ENCODE assay signal across 8 mouse cellular contexts in the genomic region with DNA sequence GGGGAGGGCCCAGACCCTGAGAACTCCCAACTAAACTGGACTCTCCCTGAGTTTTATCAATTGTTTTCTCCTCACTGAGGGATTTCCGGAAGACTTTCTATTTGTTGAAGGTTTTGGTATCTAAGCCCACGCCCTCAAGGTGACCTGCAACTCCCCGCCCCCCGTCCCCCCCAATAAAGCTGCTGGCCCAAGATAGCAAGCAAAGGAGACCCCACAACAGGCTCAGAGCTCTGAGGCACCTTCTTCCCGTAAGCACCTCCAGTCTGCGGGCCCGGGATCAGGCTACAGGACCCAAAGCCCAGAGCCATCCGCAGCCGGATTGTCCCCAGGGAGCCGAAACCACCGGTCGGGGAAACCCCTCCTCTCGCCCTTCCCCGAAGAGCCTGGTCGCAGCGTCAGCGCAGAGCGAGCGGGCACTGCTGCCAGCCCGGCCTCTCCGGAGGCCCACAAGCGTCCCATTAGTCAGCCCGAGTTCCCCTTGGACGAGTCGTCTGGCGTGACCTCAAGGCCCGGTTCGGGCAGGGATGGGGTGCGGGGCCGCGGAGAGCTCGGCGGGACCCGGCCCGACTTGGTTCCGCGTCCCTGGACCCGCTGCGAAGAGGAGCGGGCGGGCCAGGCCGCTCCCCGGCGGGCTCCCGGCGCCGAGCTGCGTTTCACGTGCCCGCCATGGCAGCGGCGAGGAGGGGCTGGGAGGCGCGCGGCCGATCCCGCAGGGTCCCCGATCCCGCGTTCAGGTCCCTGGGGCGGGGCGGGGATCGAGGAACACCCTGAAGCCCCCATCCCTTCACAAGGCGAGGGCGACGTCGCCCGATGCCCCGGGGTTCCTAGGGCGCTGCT.
DNase-seq lines count a peak whose midpoint lies in the region; ATAC-seq and TF ChIP-seq lines count a peak whose summit lies in the region.

No protein-coding gene starts in this region.

- no peak for TF ChIP-seq POLR2A in myocyte (IDR thresholded peaks at IDR 0.05; ENCODE audit: insufficient read length, low read depth)

- H3K27ac ChIP-seq in embryonic facial prominence, embryonic 15.5 days (replicated peaks): no peak overlapping the region
- peak overlapping the region; percentile 94 for H3K27ac ChIP-seq in hindbrain, embryonic 11.5 days (ENCODE audit: low read depth, low read length)
- no peak overlapping the region for H3K27ac ChIP-seq in limb, embryonic 15.5 days

- no peaks in the 10 kb centered on the region for H3K9me3 ChIP-seq in embryonic facial prominence, embryonic 15.5 days (replicated peaks)
- H3K9me3 ChIP-seq in hindbrain, embryonic 11.5 days (ENCODE audit: control insufficient read depth, low read length): no peaks in the 10 kb centered on the region
- H3K9me3 ChIP-seq in limb, embryonic 15.5 days: no peaks in the 10 kb centered on the region

- 5% methylated on average over 62 of the region's 70 CpGs for WGBS in embryonic facial prominence, embryonic 15.5 days
- 2% methylated on average over 45 of the region's 70 CpGs for whole genome bisulfite sequencing in hindbrain, embryonic 11.5 days
- WGBS in limb, embryonic 15.5 days: 3% methylated on average over 64 of the region's 70 CpGs

- in situ Hi-C loops in Patski (cut with MboI; ENCODE audit: low pct_unique_long_range_greater_than_20kb): no loop called here

- H3ac ChIP-seq in myocyte (ENCODE audit: control insufficient read depth, insufficient read length): peak overlapping the region; percentile 31

- CTCF ChIA-PET in Patski (lab: Charles Lee): no interaction called here

- peak; percentile 45 to 48 for DNase-seq in left cerebral cortex, postnatal 36 days (ENCODE audit: low spot score in 2 of 2)
- DNase-seq in left cerebral cortex, adult 8-10 months (ENCODE audit: low spot score in 2 of 2): no peak
- no peak for DNase-seq in Patski (ENCODE audit: low read depth, low spot score)
- peak; percentile 53 for DNase-seq in hindbrain, embryonic 11.5 days (ENCODE audit: low spot score)

- peak; percentile 15 for ATAC-seq in Patski
- no peak for ATAC-seq in embryonic facial prominence, embryonic 15.5 days (ENCODE audit: insufficient number of reproducible peaks, low FRiP score, low TSS enrichment, low read depth)
- no peak for ATAC-seq in hindbrain, embryonic 11.5 days (ENCODE audit: low FRiP score)
- ATAC-seq in limb, embryonic 15.5 days (ENCODE audit: insufficient number of reproducible peaks, low FRiP score, low TSS enrichment, low read depth): no peak
- ATAC-seq in activated CD4-positive, CD25-positive, alpha-beta regulatory T cell, adult 4 months: no peak

- no peaks in the 10 kb centered on the region for H3K36me3 ChIP-seq in embryonic facial prominence, embryonic 15.5 days
- no peaks in the 10 kb centered on the region for H3K36me3 ChIP-seq in hindbrain, embryonic 11.5 days (ENCODE audit: control insufficient read depth, insufficient read depth, low read length)
- no peaks in the 10 kb centered on the region for H3K36me3 ChIP-seq in limb, embryonic 15.5 days
- H3K36me3 ChIP-seq in myocyte (ENCODE audit: control insufficient read depth, insufficient read depth): no peaks in the 10 kb centered on the region

- peaks cover 28% of the 10 kb centered on the region for H3K4me1 ChIP-seq in embryonic facial prominence, embryonic 15.5 days
- H3K4me1 ChIP-seq in hindbrain, embryonic 11.5 days (replicated peaks; ENCODE audit: control insufficient read depth, insufficient read depth, low read length): no peaks in the 10 kb centered on the region; the same call in 1 of the 2 replicates
- H3K4me1 ChIP-seq in limb, embryonic 15.5 days: peaks cover 50% of the 10 kb centered on the region

- H3K4me3 ChIP-seq in embryonic facial prominence, embryonic 15.5 days (replicated peaks): peak overlapping the region; percentile 51
- H3K4me3 ChIP-seq in hindbrain, embryonic 11.5 days (ENCODE audit: low read depth, low read length): peak overlapping the region; percentile 43
- H3K4me3 ChIP-seq in limb, embryonic 15.5 days: peak overlapping the region; percentile 52
- H3K4me3 ChIP-seq in myocyte: peak overlapping the region; percentile 28

- H3K79me2 ChIP-seq in myocyte (ENCODE audit: control insufficient read depth, insufficient read depth): no peaks in the 10 kb centered on the region

- POLR2A ChIA-PET in Patski (lab: Charles Lee): interaction anchor here (0.6 to 2.0 kb wide), 3 partner anchors 37 to 594 kb away, joined by 3 to 7 read pairs (median 3); no protein-coding TSS in a partner anchor

- peak overlapping the region; percentile 86 for H3K4me2 ChIP-seq in embryonic facial prominence, embryonic 15.5 days (replicated peaks)
- H3K4me2 ChIP-seq in hindbrain, embryonic 11.5 days (replicated peaks; ENCODE audit: low read depth, low read length): peak overlapping the region; percentile 92
- peak overlapping the region; percentile 81 for H3K4me2 ChIP-seq in limb, embryonic 15.5 days
- H3K4me2 ChIP-seq in myocyte (ENCODE audit: low read depth): peak overlapping the region; percentile 52

- H3K9ac ChIP-seq in embryonic facial prominence, embryonic 15.5 days: peak overlapping the region; percentile 40
- H3K9ac ChIP-seq in hindbrain, embryonic 11.5 days (ENCODE audit: low read depth, low read length): peak overlapping the region; percentile 68
- H3K9ac ChIP-seq in limb, embryonic 15.5 days: peak overlapping the region; percentile 35; the same call in 1 of the 2 replicates

- intact Hi-C loops in left cerebral cortex, postnatal 36 days (cut with DNase I): loop anchor here (5.0 kb wide), 2 partner anchors 165 to 280 kb away; no protein-coding TSS in a partner anchor

- TF ChIP-seq CTCF in Patski (IDR thresholded peaks at IDR 0.05): no peak

- H3K27me3 ChIP-seq in Patski (peaks cover 10% of the 10 kb centered on the region), myocyte (ENCODE audit: control insufficient read depth, insufficient read depth, insufficient read length) (no peaks in the 10 kb centered on the region)
- H3K27me3 ChIP-seq in embryonic facial prominence, embryonic 15.5 days: peaks cover 80% of the 10 kb centered on the region
- H3K27me3 ChIP-seq in hindbrain, embryonic 11.5 days (ENCODE audit: control insufficient read depth, insufficient read depth, low read length): peaks cover 81% of the 10 kb centered on the region
- peaks cover 78% of the 10 kb centered on the region for H3K27me3 ChIP-seq in limb, embryonic 15.5 days

TF ChIP-seq in myocyte, 11 proteins besides CTCF, POLR2A, EP300 and RAD21:
- TF ChIP-seq USF1 (IDR thresholded peaks at IDR 0.05; ENCODE audit: low read depth) (no peak), MYOD1 (IDR thresholded peaks at IDR 0.05; ENCODE audit: control insufficient read depth in 1 of 3, insufficient read length in 2 of 3, low read depth in 2 of 3) (no peak), E2F4 (IDR thresholded peaks at IDR 0.05; ENCODE audit: insufficient read depth) (no peak), MAX (IDR thresholded peaks at IDR 0.05; ENCODE audit: low read depth) (no peak), MYOG (IDR thresholded peaks at IDR 0.05; ENCODE audit: control insufficient read depth in 1 of 3, insufficient read depth in 1 of 3, insufficient read length in 2 of 3, low read depth in 2 of 3) (no peak), TCF3 (IDR thresholded peaks at IDR 0.05; ENCODE audit: insufficient read length, low read depth) (no peak), TCF12 (IDR thresholded peaks at IDR 0.05; ENCODE audit: insufficient read depth, poor library complexity, severe bottlenecking) (no peak), REST (IDR thresholded peaks at IDR 0.05; ENCODE audit: insufficient read depth, insufficient read length) (no peak), CEBPB (IDR thresholded peaks at IDR 0.05; ENCODE audit: insufficient read depth, poor library complexity, severe bottlenecking) (no peak), POLR2AphosphoS2 (IDR thresholded peaks at IDR 0.05; ENCODE audit: insufficient read length, low read depth) (no peak), SRF (IDR thresholded peaks at IDR 0.05; ENCODE audit: control insufficient read depth, insufficient read length, low read depth) (no peak)
TF ChIP-seq in myocyte: peak in this region for 0.

Comparison
In these comparisons a context has a peak if more than half of its experiments do, and no peak if none do; other contexts are left out.
1. DNase-seq: peak in left cerebral cortex, postnatal 36 days (2 of 2) and hindbrain, embryonic 11.5 days (single experiment); none in left cerebral cortex, adult 8-10 months (0 of 2) and Patski (single experiment).
2. Peak in every context shown above with its lines, with median percentiles within 50 percentile points of each other: H3K4me2 ChIP-seq, H3K4me3 ChIP-seq and H3K9ac ChIP-seq.